Mouse (Mus musculus): ENCODE results near the gene Arap1. TPM values are rescaled to one million over a fixed set of nuclear protein-coding genes. Genes with fewer than 3 reads are reported as not detected.

Arap1 gene
- total and polyA plus RNA-seq, 2 experiments from 2014 or later: 9.2 to 44.0 TPM

DNA sequence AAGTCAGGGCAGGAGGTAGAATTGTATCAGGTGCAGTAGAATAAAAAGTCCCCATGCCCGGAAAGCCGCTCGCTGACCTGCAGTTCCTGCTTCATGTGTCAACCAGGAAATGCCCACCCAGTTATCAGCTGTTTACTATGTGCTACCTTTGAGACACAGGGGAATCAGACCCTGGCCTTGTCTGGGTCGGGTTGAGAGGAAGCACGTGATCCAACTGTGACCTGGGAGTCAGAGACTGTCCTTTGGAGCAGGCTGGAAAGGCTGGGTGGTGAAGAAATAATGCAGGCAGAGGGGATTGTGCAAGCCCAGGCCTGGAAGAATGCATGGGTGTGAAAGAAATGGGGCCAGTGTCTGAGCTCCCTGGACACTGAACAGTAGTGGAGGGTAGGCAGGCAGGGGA, 6.6 kb downstream of the Arap1 start:
- no peak for ATAC-seq
- Histone ChIP-seq H3K9me3 (ENCODE audit: low read length) (no peaks in the 10 kb centered on the region), H3K36me3 (ENCODE audit: insufficient read depth, low read length) (no peaks in the 10 kb centered on the region), H3K27me3 (ENCODE audit: insufficient read depth, low read length) (no peaks in the 10 kb centered on the region), H3K4me1 (ENCODE audit: insufficient read depth, low read length) (no peaks in the 10 kb centered on the region), H3K4me3 (ENCODE audit: low read length) (no peak overlapping the region), H3K9ac (replicated peaks; ENCODE audit: low read length) (no peak overlapping the region), H3K27ac (no peak overlapping the region), H3K4me2 (ENCODE audit: low read depth, low read length) (no peak overlapping the region)
- no peak for TF ChIP-seq CTCF (IDR thresholded peaks at IDR 0.05; ENCODE audit: low read depth)
- WGBS: 85% methylated on average over 5 of the region's 5 CpGs
- DNase-seq (ENCODE audit: low spot score): no peak

DNA sequence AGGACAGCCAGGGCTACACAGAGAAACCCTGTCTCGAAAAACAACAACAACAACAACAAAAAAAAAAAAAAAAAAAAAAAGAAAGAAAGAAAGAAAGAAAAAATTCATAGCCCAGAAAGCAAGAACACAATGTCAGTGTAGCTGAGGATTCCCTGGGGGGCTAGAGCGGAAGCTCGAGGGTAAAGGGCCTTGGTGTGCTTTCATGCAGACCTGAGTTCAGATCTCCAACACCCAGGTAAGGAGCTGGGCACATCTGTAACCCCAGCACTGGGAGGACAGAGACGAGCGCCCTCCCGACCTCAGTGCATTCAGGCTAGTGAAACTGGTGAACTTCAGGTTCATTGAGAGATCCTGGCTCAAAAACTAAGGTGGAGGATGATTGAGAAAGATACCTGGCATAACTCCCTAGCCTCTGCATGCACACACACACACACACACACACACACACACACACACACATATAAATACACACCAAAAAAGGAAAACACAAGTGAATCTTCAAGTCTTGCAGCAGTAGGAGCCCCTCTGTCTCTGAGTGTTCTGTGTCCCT, 7.8 kb downstream of the Arap1 start:
- H3K9ac ChIP-seq (replicated peaks; ENCODE audit: low read length): no peak overlapping the region

DNA sequence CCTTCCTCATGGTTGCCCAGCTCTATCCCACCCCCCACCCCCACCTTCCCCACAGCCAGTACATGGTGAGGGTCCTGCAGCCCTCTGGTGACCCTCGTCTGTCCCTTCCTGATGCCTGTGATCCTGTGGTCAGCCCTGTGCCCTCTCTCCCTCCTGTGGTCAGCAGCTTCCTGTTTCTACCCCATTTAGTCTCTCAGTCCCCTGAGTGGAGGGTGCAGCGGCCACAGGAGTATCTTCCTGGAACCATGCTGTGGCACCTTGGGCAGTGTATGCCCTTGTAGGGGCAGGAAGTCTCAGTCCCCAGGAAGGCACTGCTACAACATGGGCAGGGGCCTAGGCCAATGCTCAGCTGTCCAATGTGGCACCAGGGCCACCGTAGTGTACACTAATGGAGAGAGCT, 9.0 kb downstream of the Arap1 start:
- no peak for TF ChIP-seq CTCF (IDR thresholded peaks at IDR 0.05; ENCODE audit: low read depth)
- H3K4me1 ChIP-seq (ENCODE audit: insufficient read depth, low read length): no peaks in the 10 kb centered on the region
- WGBS: 67% methylated on average over 3 of the region's 3 CpGs
- no peaks in the 10 kb centered on the region for H3K27me3 ChIP-seq (ENCODE audit: insufficient read depth, low read length)
- H3K9ac ChIP-seq (replicated peaks; ENCODE audit: low read length): no peak overlapping the region
- no peak for DNase-seq (ENCODE audit: low spot score)
- H3K36me3 ChIP-seq (ENCODE audit: insufficient read depth, low read length): no peaks in the 10 kb centered on the region
- no peak for ATAC-seq
- no peak overlapping the region for H3K4me3 ChIP-seq (ENCODE audit: low read length)
- no peak overlapping the region for H3K4me2 ChIP-seq (ENCODE audit: low read depth, low read length)
- no peak overlapping the region for H3K27ac ChIP-seq
- no peaks in the 10 kb centered on the region for H3K9me3 ChIP-seq (ENCODE audit: low read length)

More for the DNA sequence above, 7.8 kb downstream of the Arap1 start:
- no peaks in the 10 kb centered on the region for H3K4me1 ChIP-seq (ENCODE audit: insufficient read depth, low read length)
- no peak overlapping the region for H3K27ac ChIP-seq
- H3K9me3 ChIP-seq (ENCODE audit: low read length): no peaks in the 10 kb centered on the region
- no peaks in the 10 kb centered on the region for H3K36me3 ChIP-seq (ENCODE audit: insufficient read depth, low read length)
- no peak for TF ChIP-seq CTCF (IDR thresholded peaks at IDR 0.05; ENCODE audit: low read depth)
- no peak for DNase-seq (ENCODE audit: low spot score)
- no peak overlapping the region for H3K4me3 ChIP-seq (ENCODE audit: low read length)
- no peak for ATAC-seq
- no peaks in the 10 kb centered on the region for H3K27me3 ChIP-seq (ENCODE audit: insufficient read depth, low read length)
- WGBS: 87% methylated on average over 6 of the region's 6 CpGs
- H3K4me2 ChIP-seq (ENCODE audit: low read depth, low read length): no peak overlapping the region

DNA sequence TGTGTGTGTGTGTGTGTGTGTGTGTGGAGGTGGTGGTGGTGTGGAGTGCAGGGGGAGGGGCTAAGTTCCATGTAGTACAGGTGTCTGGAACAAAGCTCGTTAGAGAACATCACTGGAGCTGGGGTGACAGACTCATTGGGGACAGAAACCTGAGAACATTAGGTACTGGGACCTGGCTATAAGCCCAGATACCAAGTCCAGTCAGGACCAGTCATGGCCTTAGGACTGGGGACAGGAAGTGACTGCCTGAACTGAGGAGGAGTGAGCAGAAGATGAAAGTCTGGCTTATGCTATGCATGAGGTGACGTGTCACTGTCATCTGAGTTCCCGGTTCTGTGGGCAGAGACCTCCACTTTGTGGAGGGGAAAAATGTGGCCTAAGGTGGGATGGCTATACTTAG, 12.5 kb downstream of the Arap1 start:
- Histone ChIP-seq H3K9me3 (ENCODE audit: low read length) (no peaks in the 10 kb centered on the region), H3K9ac (replicated peaks; ENCODE audit: low read length) (no peak overlapping the region), H3K27ac (no peak overlapping the region), H3K27me3 (ENCODE audit: insufficient read depth, low read length) (no peaks in the 10 kb centered on the region), H3K4me3 (ENCODE audit: low read length) (no peak overlapping the region), H3K4me2 (ENCODE audit: low read depth, low read length) (no peak overlapping the region), H3K4me1 (ENCODE audit: insufficient read depth, low read length) (no peaks in the 10 kb centered on the region), H3K36me3 (ENCODE audit: insufficient read depth, low read length) (no peaks in the 10 kb centered on the region)
- ATAC-seq (no peak), DNase-seq (ENCODE audit: low spot score) (no peak)
- TF ChIP-seq CTCF (IDR thresholded peaks at IDR 0.05; ENCODE audit: low read depth): no peak
- WGBS: 80% methylated on average over 3 of the region's 3 CpGs

DNA sequence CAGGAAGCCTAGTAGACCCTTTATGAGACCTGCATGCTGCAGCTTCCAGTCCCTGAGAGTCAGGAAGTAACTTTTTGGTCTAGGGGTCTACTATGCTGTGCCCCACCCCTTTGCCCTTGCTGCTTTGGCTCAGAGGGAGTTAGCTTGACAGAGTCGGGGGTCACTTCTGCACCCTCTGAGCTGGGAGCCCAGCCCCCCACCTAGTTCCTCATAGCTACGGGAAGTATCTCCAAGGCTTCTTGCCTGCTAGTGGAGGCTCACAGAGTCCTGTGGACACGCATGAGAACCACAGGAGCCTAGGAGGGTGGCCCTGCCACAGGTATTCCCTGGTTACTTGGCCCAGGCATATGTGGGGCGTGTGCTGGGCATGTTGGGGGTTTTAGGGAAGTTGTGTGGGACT, 13.2 kb downstream of the Arap1 start:
- H3K36me3 ChIP-seq (ENCODE audit: insufficient read depth, low read length): no peaks in the 10 kb centered on the region
- H3K9me3 ChIP-seq (ENCODE audit: low read length): no peaks in the 10 kb centered on the region
- H3K27me3 ChIP-seq (ENCODE audit: insufficient read depth, low read length): no peaks in the 10 kb centered on the region
- no peak overlapping the region for H3K4me2 ChIP-seq (ENCODE audit: low read depth, low read length)
- WGBS: 78% methylated on average over 4 of the region's 4 CpGs
- no peak overlapping the region for H3K27ac ChIP-seq
- no peak overlapping the region for H3K4me3 ChIP-seq (ENCODE audit: low read length)
- ATAC-seq (no peak), DNase-seq (ENCODE audit: low spot score) (no peak)
- no peak for TF ChIP-seq CTCF (IDR thresholded peaks at IDR 0.05; ENCODE audit: low read depth)
- H3K9ac ChIP-seq (replicated peaks; ENCODE audit: low read length): no peak overlapping the region
- no peaks in the 10 kb centered on the region for H3K4me1 ChIP-seq (ENCODE audit: insufficient read depth, low read length)

DNA sequence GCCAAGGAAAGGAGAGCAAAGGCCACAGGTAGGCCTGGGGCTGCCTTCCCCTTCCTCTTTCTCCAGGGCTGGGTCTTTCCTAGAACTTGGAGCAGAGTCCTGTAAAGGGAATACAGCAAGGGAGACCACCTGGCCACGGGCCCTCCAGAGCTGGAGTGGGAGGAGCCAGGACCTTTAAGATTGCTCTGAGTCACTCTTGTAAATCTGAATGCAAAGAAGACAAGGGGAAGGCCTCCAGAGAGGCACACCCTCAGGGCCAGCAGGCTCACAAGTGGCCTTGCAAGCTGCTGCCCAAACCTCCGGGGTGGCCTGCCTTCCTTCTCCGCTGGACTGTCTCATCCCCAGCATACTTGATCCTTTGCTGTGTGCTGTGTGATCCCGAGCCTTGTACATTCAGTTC, 13.9 kb downstream of the Arap1 start:
- Histone ChIP-seq H3K4me1 (ENCODE audit: insufficient read depth, low read length) (no peaks in the 10 kb centered on the region), H3K9ac (replicated peaks; ENCODE audit: low read length) (no peak overlapping the region), H3K27me3 (ENCODE audit: insufficient read depth, low read length) (no peaks in the 10 kb centered on the region), H3K36me3 (ENCODE audit: insufficient read depth, low read length) (no peaks in the 10 kb centered on the region), H3K27ac (no peak overlapping the region), H3K9me3 (ENCODE audit: low read length) (no peaks in the 10 kb centered on the region), H3K4me2 (ENCODE audit: low read depth, low read length) (no peak overlapping the region), H3K4me3 (ENCODE audit: low read length) (no peak overlapping the region)
- ATAC-seq (no peak), DNase-seq (ENCODE audit: low spot score) (no peak)
- whole genome bisulfite sequencing: 59% methylated on average over 4 of the region's 4 CpGs
- no peak for TF ChIP-seq CTCF (IDR thresholded peaks at IDR 0.05; ENCODE audit: low read depth)

DNA sequence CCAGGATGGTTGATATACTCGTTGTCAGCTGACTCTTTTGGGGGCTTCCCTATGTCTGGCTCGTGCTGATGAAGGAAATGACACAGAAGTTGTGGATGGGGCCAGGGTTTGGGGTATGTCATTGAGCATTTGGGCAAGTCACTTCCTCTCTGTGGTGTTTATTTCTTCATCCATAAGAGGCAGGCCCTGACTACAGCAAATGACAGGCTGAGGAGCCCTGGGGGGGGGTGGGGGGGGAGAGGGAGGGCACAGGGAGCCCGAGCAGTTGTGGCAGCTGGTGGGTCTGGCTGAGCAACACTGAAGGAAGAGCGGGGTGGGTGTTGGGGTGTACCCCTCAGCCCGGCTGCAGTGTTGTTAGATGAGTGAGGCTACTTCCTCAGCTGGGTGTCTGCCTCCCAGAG, 14.9 kb downstream of the Arap1 start:
- WGBS: 72% methylated on average over 5 of the region's 5 CpGs

More for the DNA sequence above, 14.9 kb downstream of the Arap1 start:
- DNase-seq (ENCODE audit: low spot score) (no peak), ATAC-seq (no peak)
- TF ChIP-seq CTCF (IDR thresholded peaks at IDR 0.05; ENCODE audit: low read depth): no peak
- H3K27ac ChIP-seq: no peak overlapping the region
- no peaks in the 10 kb centered on the region for H3K27me3 ChIP-seq (ENCODE audit: insufficient read depth, low read length)
- no peaks in the 10 kb centered on the region for H3K36me3 ChIP-seq (ENCODE audit: insufficient read depth, low read length)
- no peak overlapping the region for H3K4me3 ChIP-seq (ENCODE audit: low read length)
- H3K9ac ChIP-seq (replicated peaks; ENCODE audit: low read length): no peak overlapping the region
- H3K4me1 ChIP-seq (ENCODE audit: insufficient read depth, low read length): no peaks in the 10 kb centered on the region
- H3K4me2 ChIP-seq (ENCODE audit: low read depth, low read length): no peak overlapping the region
- no peaks in the 10 kb centered on the region for H3K9me3 ChIP-seq (ENCODE audit: low read length)

Data from hindbrain, postnatal 0 days (tissue).